Mouse (Mus musculus): ENCODE measurements around the gene Hic1. TPM values are rescaled to one million over a fixed set of nuclear protein-coding genes. Genes with fewer than 3 reads are reported as not detected.
A peak's percentile ranks its signal among the peaks of the same experiment; 100 is the strongest.

Gene Hic1
- 10 to 100 TPM in 1 of 2 experiments, 1 to 10 TPM in 1; 5.4 to 13.1 TPM for total RNA-seq (2021)
- long read RNA-seq, experiment 1, transcript Hic1-202 (2 exons, 645 nt): minor isoform, 5 of 25 reads
- long read RNA-seq, experiment 1, transcript Hic1-201 (2 exons, 3,497 nt): major isoform, 18 of 25 reads
- long read RNA-seq, experiment 1, partial matches to known transcripts: 0 of 25 reads
- long read RNA-seq, experiment 1, other reads (novel, unspliced or antisense): 2 of 25 reads
- long read RNA-seq, experiment 2, transcript Hic1-202 (2 exons, 645 nt): minor isoform, 7 of 39 reads
- long read RNA-seq, experiment 2, transcript Hic1-201 (2 exons, 3,497 nt): major isoform, 23 of 39 reads
- long read RNA-seq, experiment 2, partial matches to known transcripts: 0 of 39 reads
- long read RNA-seq, experiment 2, other reads (novel, unspliced or antisense): 9 of 39 reads

- DNase-seq (ENCODE audit: low spot score in 2 of 2): no peak
Measured at GRCm38 (mm10) chr11:75169405-75170080, at the start of gene Hic1. Hic1 (minus strand) TSS chr11:75169519.

- DNase-seq (ENCODE audit: low spot score in 2 of 2): no peak
Measured at GRCm38 (mm10) chr11:75214081-75214950, 45.0 kb upstream of the Hic1 start.

DNA sequence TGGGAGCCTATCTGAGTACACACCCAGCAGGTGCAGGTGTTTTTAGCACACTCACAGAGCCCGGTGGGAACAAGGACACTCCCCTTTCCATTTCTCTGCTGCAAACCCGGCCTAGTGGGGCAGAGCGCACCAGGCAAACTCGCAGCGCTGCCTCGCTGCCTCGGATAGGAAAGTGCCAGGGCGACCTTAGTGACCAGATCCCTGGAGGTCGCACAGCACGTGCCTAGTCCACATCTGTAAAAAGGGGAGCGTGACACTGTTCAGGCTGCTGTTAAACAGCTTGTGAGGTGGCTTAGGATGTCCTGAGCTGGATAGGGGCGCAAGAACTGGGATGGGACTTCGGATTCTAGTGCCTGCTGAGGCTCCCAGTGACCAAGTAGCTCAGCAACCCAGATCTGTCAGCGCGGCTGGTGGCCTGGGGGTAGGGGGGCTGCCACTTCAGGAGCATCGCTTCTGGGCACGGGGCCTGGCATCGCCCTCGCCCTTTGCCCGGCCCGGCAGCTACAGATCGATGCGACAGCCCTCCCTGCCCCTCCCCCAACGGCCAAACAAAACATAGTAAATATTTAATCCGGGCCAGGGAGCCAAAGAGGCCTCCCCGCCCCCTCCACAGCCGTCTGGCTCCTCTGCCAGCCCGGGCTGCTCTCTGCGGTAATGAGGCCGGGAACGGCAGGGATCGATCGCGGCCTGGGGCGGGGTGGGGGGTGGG lies 44.2 kb upstream of the Hic1 start:
- peak; percentile 48 to 51 for DNase-seq (ENCODE audit: low spot score in 2 of 2)

DNA sequence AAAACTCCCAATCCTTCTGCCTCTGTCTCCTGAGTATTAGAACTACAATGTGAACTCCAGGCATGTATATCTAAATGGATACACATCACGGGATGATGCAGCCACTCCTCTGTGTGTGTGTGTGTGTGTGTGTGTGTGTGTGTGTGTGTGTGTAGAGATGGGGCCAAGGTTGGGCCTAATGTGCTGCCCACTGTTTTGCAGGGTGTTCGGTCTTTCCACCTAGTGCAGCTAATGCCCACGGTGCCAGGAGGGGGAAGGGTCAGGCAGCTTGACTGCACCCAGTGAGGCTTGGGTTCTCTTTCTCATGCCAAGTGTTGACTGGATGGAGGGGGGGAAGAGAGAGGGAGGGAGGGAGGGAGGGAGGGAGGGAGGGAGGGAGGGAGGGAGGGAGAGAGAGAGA lies 43.6 kb upstream of the Hic1 start:
- no peak for DNase-seq (ENCODE audit: low spot score in 2 of 2)

GRCm38 (mm10) chr11:75212031-75212667 lies 42.8 kb upstream of the Hic1 start:
- DNase-seq (ENCODE audit: low spot score in 2 of 2): no peak

GRCm38 (mm10) chr11:75210755-75211154 lies 41.4 kb upstream of the Hic1 start:
- DNase-seq (ENCODE audit: low spot score in 2 of 2): no peak

- DNase-seq (ENCODE audit: low spot score in 2 of 2): no peak
Measured at GRCm38 (mm10) chr11:75210093-75210492, 40.8 kb upstream of the Hic1 start.

DNA sequence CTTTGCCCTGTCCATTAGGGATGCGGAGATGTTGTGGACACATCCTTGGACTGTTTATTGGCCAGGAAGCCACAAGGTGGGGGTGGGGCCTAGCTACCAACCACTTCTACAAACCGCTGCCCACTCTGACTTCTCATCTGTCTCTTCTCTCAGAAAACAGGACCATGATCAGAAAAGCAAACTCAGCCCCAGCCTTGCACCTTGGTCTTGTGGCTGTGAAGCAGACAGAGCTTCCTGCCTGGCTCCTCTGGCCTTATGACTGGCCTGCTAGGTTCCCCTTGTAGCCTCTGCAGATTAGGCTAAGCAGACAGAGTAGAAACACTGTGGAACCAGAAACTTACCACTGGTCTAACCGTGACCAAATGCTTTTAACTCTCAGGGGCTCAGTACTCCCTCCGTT lies 40.0 kb upstream of the Hic1 start:
- DNase-seq (ENCODE audit: low spot score in 2 of 2): no peak

- DNase-seq (ENCODE audit: low spot score in 2 of 2): no peak
Measured at GRCm38 (mm10) chr11:75206347-75206746, 37.0 kb upstream of the Hic1 start.

DNA sequence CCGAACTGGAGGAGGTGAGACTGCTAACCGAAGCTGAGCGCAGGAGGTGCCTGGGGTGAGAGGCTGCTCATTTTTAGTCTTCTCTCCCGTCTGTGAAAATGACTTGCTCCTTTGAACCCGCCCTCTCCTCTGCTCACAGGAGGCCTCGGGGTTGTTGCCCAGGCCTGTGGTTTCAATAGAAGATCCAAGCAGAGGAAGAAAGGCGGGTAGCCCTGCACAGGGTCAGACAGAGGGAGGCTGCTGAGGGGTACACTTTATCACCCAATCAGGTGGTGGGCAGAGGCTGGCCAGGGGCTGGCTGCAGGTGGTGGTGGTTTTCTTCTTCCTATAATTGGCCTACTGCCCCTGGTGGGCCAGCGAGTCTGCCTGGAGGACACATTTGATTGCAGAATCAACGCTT lies 35.2 kb upstream of the Hic1 start:
- no peak for DNase-seq (ENCODE audit: low spot score in 2 of 2)

- DNase-seq (ENCODE audit: low spot score in 2 of 2): no peak
Measured at GRCm38 (mm10) chr11:75203926-75204325, 34.6 kb upstream of the Hic1 start.

GRCm38 (mm10) chr11:75201721-75202120 lies 32.4 kb upstream of the Hic1 start:
- DNase-seq (ENCODE audit: low spot score in 2 of 2): no peak

DNA sequence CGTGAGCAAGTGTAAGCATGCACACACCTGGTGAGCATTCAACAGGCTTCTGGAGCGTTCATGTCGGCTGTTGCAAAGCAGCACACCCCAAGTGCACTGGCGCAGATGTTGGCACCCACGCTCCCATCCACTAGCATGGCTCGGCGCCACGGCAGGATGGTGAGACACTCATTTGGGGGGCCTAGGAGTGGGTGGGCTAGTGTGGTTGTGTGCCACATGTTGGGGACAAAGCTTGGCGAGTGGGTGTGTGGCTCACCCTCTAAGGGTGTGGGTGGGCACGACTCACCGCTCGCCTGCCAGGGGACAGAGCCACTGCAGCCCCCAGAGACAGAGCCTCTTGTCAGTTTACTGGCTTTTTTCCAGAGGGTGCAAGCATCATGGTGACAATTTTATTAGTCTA lies 31.6 kb upstream of the Hic1 start:
- peak in 1 of 2 experiments; percentile 18 for DNase-seq (ENCODE audit: low spot score in 2 of 2)

DNA sequence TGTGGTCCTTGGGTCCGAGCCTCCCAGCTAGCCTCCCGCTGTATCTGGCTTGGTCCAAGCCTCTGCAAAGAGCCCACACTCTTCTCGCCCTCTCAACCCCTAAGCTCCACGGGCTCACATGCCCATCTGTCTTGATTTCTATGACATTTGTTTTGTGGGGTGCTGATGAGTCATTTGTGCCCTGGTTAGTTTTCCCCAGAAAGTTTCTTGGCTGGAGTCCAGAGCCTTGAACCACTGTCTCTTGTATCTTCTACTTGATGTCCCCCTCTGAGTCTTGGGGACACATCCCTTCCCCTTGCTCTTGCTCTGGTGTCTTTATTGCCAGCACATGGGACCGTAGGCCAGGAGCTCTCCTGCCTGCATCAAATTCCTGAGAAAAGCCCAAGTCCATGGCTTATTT lies 30.6 kb upstream of the Hic1 start:
- DNase-seq (ENCODE audit: low spot score in 2 of 2): peak in 1 of 2 experiments; percentile 22

GRCm38 (mm10) chr11:75198792-75199191 lies 29.5 kb upstream of the Hic1 start:
- peak in 1 of 2 experiments; percentile 17 for DNase-seq (ENCODE audit: low spot score in 2 of 2)

DNA sequence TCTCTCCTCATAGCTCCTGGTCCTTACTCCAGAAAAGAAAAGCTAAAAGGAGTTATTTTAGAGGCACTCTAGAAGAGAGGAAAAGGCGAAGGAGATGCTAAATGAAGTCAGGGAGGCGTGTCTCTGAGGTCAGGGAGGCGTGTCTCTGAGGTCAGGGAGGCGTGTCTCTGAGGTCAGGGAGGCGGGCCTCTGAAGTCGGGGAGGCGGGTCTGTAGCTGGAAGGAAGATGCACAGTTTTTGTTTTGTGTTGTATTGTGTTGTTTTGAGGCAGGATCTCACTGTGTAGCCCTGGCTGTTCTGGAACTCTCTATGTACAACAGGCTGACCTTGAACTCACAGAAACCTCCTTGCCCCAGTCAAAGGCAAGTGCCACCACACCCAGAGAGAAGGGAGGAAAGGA lies 28.6 kb upstream of the Hic1 start:
- peak in 1 of 2 experiments; percentile 15 for DNase-seq (ENCODE audit: low spot score in 2 of 2)

- peak in 1 of 2 experiments; percentile 16 for DNase-seq (ENCODE audit: low spot score in 2 of 2)
Measured at GRCm38 (mm10) chr11:75196131-75196530, 26.8 kb upstream of the Hic1 start.

- peak; percentile 53 to 55 for DNase-seq (ENCODE audit: low spot score in 2 of 2)
Measured at GRCm38 (mm10) chr11:75194850-75195461, 25.6 kb upstream of the Hic1 start.

DNA sequence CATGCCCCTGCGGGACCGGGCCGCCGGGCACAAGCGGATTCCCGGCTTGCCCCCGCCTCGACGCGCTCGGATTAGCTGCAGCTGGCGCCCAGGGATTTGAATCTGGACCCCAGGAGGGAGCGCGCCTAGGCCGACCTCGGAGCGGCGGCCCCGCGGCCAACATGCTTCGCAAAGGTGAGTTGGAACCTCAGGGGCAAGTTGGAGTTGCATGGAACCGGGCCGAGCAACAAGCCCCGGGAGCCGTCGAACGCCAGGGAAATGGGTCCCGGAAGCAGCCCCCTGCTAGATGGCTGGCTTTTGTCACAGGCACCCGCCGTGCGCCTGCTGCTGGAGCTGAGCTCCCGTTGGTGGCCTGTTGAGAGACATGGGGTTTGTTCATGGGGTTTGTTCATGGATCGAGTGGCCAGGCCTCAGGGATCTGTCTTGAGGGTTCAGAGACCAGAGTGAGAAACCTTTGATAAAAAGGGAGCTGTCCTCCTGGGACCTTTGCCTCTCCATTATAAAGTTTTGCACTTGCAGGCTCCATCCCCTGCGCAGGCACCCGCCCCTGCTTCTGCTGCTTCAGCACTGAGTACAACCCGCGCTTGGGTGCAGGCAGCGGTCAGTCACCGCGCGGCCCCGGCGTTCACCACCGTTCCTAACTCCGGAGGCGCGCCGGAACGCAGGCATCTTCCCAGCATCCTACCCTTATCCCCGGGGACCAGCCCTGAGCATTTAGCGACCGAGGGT lies 25.0 kb upstream of the Hic1 start:
- DNase-seq (ENCODE audit: low spot score in 2 of 2): peak; percentile 46 to 50

Data from adrenal gland, adult 18-20 months (tissue).